Mouse (Mus musculus) mesoderm, embryonic 11.5 days (tissue): ENCODE measurements around the gene Fndc3a.
A peak's percentile ranks its signal among the peaks of the same experiment; 100 is the strongest.

Experiments
- DNase-seq: peaks from one replicate; pipeline ENCODE4 v3.0.0-alpha.2; 2012; ENCODE audit warnings: low read depth, low spot score

The Fndc3a gene

DNA sequence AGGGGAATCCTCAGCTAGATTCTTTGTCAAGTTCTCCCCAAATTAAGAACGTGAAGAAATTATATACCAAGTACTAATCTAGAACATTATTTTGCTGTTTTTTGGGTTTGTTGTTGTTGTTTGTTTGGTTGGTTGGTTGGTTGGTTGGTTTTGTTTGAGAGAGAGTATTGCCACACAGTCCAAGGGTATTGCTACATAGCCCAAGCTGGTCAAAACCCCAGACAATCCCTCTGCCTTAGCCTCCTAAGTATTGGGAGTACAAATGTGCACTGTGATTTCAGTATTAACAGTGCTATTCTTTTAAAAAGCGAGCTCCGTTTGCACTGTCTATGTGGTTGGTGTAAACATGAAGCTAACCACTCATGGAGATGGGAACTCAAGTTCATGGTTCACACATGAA is 37.9 kb downstream of the Fndc3a start:
- DNase-seq = no peak

DNA sequence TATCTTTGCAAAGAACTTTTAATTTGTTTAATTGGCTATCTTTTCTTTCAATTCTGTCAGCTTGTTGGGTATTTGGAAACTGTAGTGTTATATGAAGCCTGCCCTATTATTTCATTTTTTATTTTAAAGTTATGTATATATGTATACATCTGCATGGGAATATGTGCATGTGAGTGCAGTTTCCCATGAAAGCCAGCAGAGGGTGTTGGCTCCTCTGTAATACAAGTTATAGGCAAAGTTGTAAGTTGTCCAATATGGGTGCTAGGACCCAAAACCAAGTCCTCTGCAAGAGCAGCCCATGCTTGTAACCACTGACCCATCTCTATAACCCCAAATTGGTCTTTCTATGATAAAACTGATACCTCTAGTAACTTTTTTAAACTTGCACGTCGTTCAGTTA is 38.8 kb downstream of the Fndc3a start:
- no peak for DNase-seq

DNA sequence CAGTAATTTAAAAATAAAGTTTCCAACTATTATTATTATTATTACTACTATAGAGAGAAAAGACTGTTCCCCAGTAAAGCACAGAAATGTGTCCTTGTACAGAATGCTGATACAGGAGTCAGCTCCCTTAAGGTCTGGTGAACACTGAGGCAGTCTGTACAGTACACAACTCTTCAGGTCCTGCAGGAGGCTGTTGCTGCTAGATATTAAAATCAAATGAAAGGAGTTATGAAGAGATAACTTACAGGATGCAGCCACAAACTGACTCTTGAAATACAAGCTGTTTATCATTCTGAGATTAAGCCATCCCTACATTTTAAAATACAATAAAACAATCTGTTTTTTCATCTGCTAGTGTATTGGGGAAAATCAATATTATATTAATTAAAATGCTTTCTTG is 60.5 kb downstream of the Fndc3a start:
- no peak for DNase-seq

DNA sequence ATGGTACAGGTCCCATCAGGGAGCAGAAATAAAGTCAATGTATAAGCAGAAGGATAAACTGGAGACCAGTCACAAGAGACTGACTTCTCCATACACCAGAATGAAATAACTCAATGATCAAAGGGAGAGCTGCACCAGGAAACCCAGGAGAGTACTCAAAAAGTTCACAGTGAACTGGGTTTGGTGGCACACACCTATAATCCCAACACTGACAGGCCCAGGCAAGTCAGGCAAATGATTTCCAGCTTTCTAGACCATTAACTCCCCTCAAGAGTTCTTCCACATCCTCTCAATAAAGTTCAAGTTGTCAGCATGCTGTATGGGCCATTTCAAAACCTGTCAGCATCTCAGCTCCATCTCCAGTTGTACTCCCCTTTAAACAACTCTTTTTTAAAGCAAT is 64.3 kb downstream of the Fndc3a start:
- DNase-seq = no peak

DNA sequence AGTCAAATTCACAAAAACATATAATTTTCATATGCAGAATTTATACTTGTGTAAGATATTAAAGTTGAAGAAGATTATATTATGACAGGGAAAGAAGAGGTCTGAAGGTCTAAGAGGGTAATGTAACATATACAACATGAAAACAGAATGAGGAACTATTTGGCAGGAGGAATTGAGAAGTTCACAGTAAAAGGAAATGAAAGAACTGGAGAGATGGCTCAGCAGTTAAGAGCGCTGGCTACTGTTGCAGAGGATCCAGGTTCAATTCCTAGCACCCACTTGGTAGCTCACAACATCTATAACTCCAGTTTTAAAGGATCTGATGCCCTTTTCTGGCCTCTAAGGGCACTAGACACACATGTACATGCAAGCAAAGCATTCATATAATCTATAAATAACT is 65.2 kb downstream of the Fndc3a start:
- no peak for DNase-seq

DNA sequence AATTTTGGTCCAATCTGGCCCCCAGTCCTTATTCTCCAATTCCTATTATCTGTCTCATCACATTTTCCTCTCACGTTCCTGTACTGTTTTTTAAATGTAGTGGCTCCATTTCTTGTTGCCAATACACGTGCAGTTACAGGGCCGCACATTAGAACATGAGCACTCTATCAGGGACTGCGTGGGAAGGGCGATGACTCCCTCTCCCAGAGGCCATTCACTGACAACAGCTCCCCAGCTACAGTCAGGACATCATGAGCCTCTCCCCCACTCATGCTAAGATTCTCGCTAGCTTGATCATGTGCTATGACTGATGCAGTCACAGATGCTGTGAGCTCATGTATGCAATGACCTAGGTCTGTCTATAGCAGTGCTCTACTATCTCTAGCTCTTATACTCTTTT is 71.3 kb downstream of the Fndc3a start:
- no peak for DNase-seq

DNA sequence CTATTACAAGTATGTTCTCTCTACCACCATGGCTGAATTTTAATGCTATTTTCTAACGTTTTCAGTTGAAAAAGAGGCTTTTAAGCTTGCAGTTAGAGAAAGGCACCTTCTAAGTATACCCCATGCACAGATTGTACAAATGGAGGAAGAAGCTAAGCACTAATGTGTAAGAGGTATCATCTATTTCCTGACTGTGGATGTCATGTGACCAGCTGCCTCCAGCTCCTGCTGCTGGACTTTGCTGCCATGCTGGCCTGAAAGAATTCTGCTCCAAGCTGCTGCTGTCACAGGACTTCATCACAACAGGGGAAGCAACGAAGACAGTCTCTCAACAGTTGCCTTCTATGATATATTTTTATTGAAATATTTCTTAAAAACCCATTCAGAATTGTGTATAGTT is 76.2 kb downstream of the Fndc3a start:
- no peak for DNase-seq

DNA sequence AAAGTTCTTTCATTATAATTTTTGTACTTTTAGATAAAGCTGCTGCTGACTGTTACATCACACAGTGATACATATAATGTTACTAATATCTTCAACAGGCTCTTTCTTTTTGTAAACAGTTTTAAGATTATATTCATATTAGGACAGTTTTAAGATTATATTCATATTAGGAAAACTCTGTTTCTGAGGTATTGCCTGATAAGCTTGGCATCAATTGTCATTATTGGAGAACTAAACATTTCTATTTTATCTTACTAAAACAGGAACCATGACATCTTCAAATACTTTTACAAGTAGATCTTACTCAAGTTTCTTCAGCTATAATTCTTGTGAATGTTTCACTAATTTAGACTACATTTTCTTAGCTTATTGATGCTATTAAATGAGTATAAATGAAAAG is 84.4 kb downstream of the Fndc3a start:
- no peak for DNase-seq

DNA sequence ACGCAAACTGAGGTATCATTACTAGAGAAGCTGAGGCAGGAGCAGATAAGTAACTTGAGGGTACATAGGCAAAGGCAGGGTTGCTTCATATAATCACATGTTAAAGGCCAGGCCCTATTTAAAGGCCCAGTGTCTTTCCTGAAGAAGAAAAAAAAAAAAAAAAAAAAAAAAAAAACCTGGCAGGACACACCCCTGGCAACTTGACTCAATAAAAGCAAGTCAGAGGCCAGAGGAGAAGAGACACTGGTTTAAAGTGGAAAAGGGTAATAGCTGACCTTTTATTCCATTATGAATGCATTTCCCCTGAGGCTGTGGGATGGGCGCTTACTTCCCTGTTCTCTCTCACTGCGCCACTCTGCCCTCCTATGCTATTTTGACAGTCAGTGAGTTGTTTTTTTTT is 105.7 kb downstream of the Fndc3a start:
- no peak for DNase-seq

DNA sequence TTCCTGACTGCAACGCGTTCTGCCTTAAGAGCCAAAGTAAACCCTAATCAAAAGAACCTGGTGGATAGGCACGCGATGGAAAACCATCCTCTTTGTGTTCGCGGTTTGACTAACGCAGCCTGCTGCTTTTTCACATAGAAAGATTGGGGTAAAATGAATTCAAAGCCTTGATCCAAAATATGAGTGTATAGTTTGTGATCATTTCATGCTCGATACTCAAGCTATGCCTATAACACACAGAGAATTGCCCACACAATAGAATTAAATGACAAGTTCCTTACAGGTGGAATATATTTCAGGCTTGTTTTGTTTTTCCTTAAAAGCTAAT is 106.6 kb downstream of the Fndc3a start:
- no peak for DNase-seq

DNA sequence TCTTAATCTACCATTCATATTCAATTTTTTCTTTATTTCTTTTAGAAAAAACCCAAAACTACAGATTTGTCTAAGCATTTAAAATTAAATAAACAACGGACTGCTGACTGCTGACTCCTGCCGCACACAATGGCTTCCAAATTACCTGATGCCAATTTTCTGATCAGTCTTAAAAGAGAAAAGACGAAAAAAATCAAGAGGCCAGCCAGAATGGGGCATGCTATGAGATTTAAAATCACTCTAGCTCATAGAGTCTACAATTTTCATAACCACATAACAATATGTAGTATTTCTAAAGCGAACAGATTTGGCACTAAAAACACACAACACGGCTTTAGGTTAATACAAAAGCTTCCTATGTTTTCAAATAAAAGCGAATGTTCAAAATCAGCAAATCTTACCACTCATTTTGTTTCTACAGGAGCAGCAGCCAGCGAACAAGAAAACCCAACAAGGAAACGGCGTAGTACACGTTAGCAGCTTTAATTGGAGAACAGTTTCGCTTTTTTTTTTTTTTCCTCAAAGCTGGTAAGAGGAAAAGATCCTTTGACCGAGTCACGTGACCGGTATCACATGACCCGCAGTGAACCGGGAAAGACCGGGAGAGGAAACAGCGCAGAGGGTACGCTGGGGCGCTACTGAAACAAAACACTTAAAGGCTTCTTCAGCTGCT is 107.1 kb downstream of the Fndc3a start:
- peak; percentile 95 for DNase-seq

DNA sequence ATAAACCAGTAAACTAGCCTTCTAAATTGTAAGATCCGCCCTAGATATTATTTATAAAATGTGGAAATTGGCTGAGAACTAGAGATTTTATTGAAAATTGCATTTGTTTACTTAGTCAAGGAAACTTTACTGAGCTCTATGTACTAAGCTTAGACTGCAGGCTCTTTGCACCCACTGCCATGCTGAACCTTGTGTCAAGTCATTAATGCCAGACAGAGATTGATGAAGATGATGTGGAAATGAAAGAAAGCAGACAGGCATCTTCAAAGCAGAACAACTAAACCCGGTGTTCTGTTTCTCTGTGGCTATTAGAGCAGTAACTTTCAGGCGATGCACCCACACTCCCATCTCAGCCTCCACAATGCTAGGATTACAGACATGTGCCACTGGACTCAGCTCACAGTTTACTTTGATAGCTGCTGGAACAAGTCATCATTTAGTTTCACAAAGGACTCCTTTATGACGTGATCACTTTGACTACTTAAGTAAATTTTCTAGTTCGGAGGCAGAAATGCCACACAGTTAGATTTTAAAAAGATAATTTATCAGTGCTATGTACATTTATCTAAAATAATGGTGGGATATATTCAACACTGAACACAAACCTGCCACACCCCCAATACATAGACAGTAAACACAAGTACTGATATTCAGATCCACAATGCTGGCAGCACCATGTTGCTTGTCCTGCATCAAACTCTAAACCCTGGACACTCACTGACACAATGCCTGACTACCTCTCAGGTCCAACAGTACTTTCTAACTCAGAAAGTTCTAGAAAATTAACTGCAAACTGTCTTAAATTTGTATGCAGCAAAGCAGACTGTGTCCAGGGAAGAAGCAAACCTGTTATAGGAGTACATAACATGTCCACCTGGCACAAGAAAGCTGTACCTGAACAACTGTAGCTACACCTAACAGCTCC is 108.2 kb downstream of the Fndc3a start:
- DNase-seq = peak; percentile 10

DNA sequence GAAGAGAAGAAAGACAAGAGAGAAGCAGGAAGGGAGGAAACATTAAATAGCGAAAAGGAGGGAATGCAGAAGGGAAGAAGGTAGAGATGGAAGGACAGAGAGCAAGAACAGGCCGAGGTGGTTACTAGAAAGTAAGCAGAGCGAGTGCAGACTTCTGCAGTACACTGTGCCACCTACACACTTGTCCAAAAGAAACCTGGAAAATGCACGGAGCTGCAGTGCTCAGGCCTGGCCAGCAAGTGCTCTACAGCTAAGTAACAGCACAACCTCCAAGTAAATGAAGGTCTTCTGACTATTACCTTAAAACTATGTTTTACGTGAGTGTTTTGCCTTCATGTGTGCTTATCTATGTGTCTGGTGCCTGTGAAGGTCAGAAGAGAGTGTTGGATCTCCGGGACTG is 109.4 kb downstream of the Fndc3a start:
- DNase-seq = no peak

DNA sequence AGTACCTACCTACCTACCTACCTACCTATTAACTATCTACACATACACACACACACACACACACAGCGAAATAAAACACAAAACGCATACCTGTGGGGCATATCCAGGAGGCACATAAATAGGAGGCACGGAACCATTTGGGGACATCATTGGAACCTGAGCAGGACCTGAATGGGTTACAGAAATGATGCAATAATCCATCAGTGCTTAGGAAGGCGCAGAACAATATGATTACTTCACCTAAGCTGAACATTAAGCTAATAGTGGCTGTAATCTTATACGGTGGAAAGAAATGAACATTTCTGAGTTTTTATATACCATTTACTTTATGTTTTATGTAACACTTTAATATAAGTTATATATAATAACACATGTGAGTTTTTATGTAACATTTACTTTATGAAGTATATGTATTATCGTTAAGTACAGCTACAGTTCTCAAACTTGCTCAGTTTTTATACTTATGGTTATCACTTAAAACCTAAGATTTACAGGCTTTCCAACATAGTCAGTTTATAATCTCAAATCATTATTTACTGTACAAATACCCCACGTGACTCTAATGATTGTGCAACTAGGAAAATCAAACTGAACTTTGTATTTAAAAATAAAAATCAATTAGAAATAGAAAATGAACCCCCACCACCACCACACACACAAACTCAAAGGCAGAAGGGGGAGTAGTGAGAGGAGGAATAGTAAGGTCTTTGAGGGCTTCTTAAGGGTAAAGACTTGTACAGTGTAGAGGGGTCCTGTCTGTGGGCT is 110.6 kb downstream of the Fndc3a start:
- DNase-seq = no peak

DNA sequence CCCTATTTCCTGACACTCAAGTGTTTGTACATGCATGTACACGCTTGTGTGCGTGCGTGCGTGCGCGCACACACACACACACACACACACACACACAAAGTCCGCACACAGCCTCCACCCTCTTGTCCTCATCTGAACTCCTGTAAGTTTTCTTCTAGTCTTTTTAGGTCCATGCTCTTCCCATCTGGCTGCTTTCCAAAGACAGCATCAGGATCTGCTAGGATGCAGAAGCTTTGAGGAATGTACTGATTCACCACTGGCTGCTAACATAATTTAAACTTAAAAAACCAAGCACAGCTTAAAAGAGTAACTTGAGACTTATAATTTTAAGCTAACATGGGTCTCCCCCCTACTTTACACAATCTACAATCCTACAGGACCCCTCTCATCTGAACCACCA is 115.6 kb downstream of the Fndc3a start:
- DNase-seq = no peak

DNA sequence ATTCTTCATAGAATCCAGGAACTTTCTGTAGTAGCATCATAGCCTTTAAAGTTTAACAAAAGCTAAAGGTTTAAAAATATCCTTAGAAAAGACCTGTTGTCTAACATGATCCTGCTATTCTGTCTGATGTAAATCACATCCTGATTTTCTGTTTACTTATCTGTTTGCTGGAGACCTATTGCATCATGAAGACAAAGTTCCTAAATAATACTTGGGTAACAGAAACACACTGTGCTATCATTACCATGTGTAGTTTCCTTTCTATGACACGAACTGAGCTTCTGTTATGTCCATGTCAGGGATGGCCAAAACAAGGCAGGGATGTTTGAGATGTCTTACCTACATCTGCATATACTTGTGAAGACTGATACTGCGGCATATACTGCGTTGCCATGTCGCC is 120.4 kb downstream of the Fndc3a start:
- no peak for DNase-seq

DNA sequence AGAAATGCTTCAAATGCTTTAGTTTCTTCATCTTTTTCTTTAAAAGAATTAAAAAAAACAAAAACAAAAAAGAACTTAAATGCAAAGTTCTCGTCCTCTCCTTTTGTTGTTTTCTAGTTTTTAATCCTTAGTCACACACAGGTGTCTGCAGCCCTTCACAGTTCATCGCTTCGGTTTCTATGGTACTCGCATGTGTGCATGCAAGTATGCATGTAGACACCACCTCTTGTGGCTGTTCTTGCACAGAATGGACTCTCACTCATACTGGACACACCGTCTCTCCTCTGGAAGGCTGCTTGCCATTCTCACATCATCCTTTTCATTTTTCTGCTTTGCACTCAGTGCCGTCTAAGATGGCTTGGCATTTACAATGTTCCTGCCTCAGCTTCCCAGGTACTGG is 126.8 kb downstream of the Fndc3a start:
- DNase-seq = no peak

DNA sequence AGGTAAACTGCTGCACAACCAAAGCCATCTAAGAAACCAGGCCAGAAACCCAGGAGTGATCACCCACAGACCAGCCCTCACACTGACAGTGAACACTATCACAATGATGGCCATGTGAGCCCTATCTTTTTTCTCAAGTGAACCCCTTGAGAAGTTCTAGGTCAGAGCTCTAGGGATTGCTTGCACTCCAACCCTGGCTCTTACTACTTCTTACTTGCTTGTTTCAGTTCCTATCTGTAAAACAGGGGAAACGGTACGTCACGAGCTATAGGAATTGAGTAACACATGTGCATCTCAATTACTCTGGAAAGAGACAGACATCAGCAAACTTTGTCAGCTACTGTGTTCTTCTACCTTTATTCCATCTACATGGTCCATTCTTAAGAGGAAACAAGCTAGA is 128.8 kb downstream of the Fndc3a start:
- DNase-seq = no peak

DNA sequence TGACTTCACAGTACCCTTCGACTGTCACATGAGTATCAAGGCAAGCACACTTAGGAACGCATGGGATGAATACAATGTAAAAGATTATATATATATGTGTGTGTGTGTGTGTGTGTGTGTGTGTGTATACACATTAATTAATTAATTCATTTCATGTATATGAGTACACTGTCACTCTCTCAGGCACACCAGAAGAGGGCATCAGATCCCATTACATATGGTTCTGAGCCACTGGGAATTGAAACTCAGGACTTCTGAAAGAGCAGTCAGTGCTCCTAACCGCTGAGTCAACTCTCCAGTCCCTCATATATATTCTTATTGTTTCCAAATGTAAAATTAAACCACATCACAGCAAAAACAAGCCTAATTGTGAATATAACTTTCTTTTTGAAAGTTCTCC is 133.5 kb downstream of the Fndc3a start:
- no peak for DNase-seq

DNA sequence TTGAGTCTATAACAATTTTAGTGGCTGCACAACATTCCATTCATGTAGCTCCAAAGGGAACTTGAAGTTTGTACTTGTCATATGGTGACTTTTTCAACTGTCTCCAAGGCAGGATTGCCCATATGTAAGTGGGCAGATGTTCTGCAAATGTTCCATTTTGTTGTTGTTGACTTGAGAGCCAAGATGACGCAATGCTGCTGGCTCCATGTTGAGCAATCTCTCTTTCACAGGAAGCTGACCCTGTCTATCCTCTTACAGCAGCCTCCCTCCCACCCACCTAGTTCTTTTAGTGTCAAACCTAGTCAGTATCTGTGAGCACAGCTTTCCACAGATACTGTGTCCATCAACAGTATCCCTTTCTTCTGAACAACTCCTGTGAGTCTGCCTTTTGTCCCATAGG is 145.9 kb downstream of the Fndc3a start:
- DNase-seq = no peak

DNA sequence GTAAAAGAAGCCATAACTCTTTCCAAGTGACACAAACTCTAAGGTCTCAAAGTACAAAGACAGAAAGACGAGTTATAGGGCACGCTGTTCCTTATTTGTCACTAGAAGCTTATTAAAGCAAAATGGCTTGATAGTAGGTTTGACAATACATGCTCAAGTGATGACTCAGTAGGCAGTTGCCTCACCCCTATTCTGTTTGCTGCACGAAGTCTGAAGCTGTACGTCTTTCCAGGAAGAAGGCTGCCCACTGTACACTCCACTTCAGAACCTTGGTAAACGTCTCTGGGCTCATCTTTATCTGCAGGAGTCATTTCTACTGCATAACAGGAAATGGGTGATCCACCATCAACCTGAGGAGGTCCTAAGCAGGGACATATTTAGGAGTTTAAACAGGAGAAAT is 151.0 kb downstream of the Fndc3a start:
- DNase-seq = no peak

DNA sequence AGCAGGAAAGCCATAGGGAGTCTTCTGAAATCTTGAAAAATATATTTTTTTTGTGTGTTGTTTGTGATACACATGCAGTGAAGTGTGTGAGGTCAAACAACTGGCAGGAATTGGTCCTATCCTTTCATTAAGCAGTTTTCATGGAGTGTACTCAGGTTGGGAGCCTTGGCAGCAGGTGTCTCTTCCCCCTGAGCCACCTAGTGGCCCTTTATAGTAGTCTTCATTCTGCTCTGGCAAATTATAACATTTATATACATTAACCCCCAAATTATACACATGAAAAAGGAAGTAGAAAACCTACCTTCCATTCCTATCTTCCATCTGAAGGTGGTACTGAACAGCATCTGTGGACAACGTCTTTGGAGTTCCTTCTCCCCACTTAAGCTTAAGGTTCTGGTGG is 154.0 kb downstream of the Fndc3a start:
- no peak for DNase-seq
